Mouse (Mus musculus) heart, postnatal 0 days (tissue): ENCODE measurements at regions not wholly inside any gene's neighbourhood (a gene's known extent, or its start where the extent isn't known, plus 50 kb on each side); places are given as distances from the start of the nearest gene placed in this dataset.

Source experiments
- ATAC-seq: fragments of 200-750 bp; cut with Nextera tagmentation; 2 replicates; pipeline ENCODE4 v1.8.0; 2017; ENCODE audit warnings: low read depth, moderate number of reproducible peaks, moderate library complexity; ENCODE audit not compliant: insufficient read depth
- DNase-seq: peaks from one replicate; pipeline ENCODE4 v3.0.0-alpha.2; 2016; ENCODE audit warnings: low spot score
- H3K27ac ChIP-seq: fragments of 300-500 bp; sonication (generic); 2 replicates; pipeline ENCODE4 v1.5.1; 2014; ENCODE audit warnings: low read depth, mild to moderate bottlenecking
- H3K27me3 ChIP-seq: fragments of 300-500 bp; sonication (generic); 2 replicates; pipeline ENCODE4 v1.6.1; 2014; ENCODE audit warnings: low read length, mixed read lengths; ENCODE audit not compliant: control insufficient read depth, insufficient read depth
- H3K36me3 ChIP-seq: fragments of 300-500 bp; sonication (generic); replicated peaks from 2 replicates; pipeline ENCODE4 v1.6.1; 2014; ENCODE audit warnings: low read length, mixed read lengths; ENCODE audit not compliant: control insufficient read depth, insufficient read depth
- H3K4me1 ChIP-seq: fragments of 300-500 bp; sonication (generic); 2 replicates; pipeline ENCODE4 v1.6.1; 2014; ENCODE audit warnings: antibody characterized with exemption; ENCODE audit not compliant: control insufficient read depth, insufficient read depth
- H3K4me2 ChIP-seq: fragments of 300-500 bp; sonication (generic); 2 replicates; pipeline ENCODE4 v1.6.1; 2014; ENCODE audit warnings: low read depth, mild to moderate bottlenecking, low read length, moderate library complexity
- H3K4me3 ChIP-seq: fragments of 300-500 bp; sonication (generic); 2 replicates; pipeline ENCODE4 v1.5.1; 2014; ENCODE audit warnings: low read depth, low read length
- H3K9ac ChIP-seq: fragments of 300-500 bp; sonication (generic); replicated peaks from 2 replicates; pipeline ENCODE4 v1.6.1; 2014; ENCODE audit warnings: low read depth, low read length, mixed read lengths
- H3K9me3 ChIP-seq: fragments of 300-500 bp; sonication (generic); replicated peaks from 2 replicates; pipeline ENCODE4 v1.6.1; 2016; ENCODE audit warnings: low read length; ENCODE audit not compliant: control insufficient read depth
- CTCF ChIP-seq: IDR thresholded peaks from 2 replicates; pipeline ENCODE4 v1.5.1; 2016; ENCODE audit warnings: antibody characterized with exemption, control low read depth, low read depth
- EP300 ChIP-seq: IDR thresholded peaks from 2 replicates; pipeline ENCODE4 v1.6.1; 2016; ENCODE audit warnings: antibody characterized with exemption, low read depth
- WGBS: fragments of 180-500 bp; shearing (Covaris S2); extraction: QIAGEN DNeasy Blood & Tissue Kit; methylation state at CpG from one replicate; pipeline ENCODE4 v1.1.7; 2014; 5-methylcytosine and 5-hydroxymethylcytosine counted together

GRCm38 (mm10) chr2:174561828-174562429 lies 81.4 kb upstream of the Zfp831 start:
- DNase-seq: peak; percentile 66
- no peak for TF ChIP-seq EP300
- no peak for TF ChIP-seq CTCF

DNA sequence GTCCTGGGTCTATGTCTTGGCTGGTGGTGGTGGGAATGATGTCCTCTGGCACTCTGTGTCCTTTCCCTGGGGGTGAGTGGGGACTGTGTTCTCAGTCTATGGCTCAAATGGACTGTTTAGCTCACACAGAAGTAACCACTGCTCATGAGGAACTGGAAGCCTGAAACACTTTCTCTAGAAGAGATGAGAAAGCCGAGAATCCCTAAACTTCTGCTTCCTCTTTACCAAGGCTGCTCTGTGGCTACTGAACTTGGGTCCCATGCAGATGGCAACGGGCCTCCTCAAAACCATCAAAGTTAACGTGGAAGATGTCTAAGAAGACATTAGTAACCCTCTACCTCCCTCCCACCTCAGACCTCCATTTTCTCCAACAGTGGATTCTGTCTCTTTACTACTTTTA lies 79.4 kb upstream of the Zfp831 start:
- TF ChIP-seq CTCF: no peak
- no peak for TF ChIP-seq EP300
- ATAC-seq (no peak), DNase-seq (no peak)
- H3K9ac ChIP-seq: no peak overlapping the region
- H3K27me3 ChIP-seq: no peaks in the 10 kb centered on the region
- WGBS: 77% methylated on average over 3 of the region's 3 CpGs
- no peak overlapping the region for H3K27ac ChIP-seq
- no peaks in the 10 kb centered on the region for H3K4me1 ChIP-seq
- no peak overlapping the region for H3K4me3 ChIP-seq
- H3K4me2 ChIP-seq: no peak overlapping the region
- no peaks in the 10 kb centered on the region for H3K9me3 ChIP-seq
- no peaks in the 10 kb centered on the region for H3K36me3 ChIP-seq

More at GRCm38 (mm10) chr2:174561828-174562429, 81.4 kb upstream of the Zfp831 start:
- Histone ChIP-seq H3K27ac (no peak overlapping the region), H3K4me2 (no peak overlapping the region), H3K4me1 (no peaks in the 10 kb centered on the region), H3K4me3 (no peak overlapping the region), H3K27me3 (no peaks in the 10 kb centered on the region), H3K9me3 (no peaks in the 10 kb centered on the region), H3K9ac (no peak overlapping the region), H3K36me3 (no peaks in the 10 kb centered on the region)
- no peak for ATAC-seq
- 21% methylated on average over 7 of the region's 7 CpGs for WGBS

DNA sequence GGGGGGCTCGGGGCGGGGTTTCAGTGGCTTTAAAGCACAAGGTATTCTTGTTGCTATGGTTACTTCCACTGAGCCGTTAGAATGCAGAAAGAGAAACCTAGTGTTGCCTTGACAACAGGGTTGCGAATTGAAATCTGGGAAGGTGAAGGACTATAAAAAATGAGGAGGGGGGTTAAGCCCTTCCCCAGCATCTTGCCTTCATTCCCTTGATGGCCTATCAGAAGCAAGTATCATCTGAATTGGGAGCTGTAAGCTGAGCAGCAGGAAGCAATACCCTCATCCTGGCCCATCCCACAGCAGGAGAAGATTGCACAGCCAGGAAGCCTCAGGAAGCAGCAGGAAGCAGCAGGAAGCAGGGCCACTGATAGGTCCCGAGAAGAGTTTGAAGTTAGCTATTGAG lies 78.5 kb upstream of the Zfp831 start:
- H3K36me3 ChIP-seq: no peaks in the 10 kb centered on the region
- ATAC-seq: no peak
- H3K27me3 ChIP-seq: no peaks in the 10 kb centered on the region
- H3K9ac ChIP-seq: no peak overlapping the region
- H3K9me3 ChIP-seq: no peaks in the 10 kb centered on the region
- no peaks in the 10 kb centered on the region for H3K4me1 ChIP-seq
- H3K4me2 ChIP-seq: no peak overlapping the region
- H3K4me3 ChIP-seq: no peak overlapping the region
- TF ChIP-seq CTCF: no peak
- no peak for DNase-seq
- no peak overlapping the region for H3K27ac ChIP-seq
- WGBS: 34% methylated on average over 5 of the region's 5 CpGs

GRCm38 (mm10) chr2:174565891-174566290 lies 77.4 kb upstream of the Zfp831 start:
- no peak overlapping the region for H3K4me2 ChIP-seq
- no peaks in the 10 kb centered on the region for H3K27me3 ChIP-seq
- H3K9me3 ChIP-seq: no peaks in the 10 kb centered on the region
- H3K4me3 ChIP-seq: no peak overlapping the region
- no peaks in the 10 kb centered on the region for H3K36me3 ChIP-seq
- no peak for DNase-seq
- H3K4me1 ChIP-seq: no peaks in the 10 kb centered on the region
- ATAC-seq: no peak
- WGBS: 73% methylated on average over 7 of the region's 7 CpGs
- TF ChIP-seq CTCF (no peak), EP300 (no peak)
- H3K27ac ChIP-seq: no peak overlapping the region
- no peak overlapping the region for H3K9ac ChIP-seq

- Histone ChIP-seq H3K27me3 (no peaks in the 10 kb centered on the region), H3K4me2 (no peak overlapping the region), H3K9me3 (no peaks in the 10 kb centered on the region), H3K27ac (no peak overlapping the region), H3K4me1 (no peaks in the 10 kb centered on the region), H3K4me3 (no peak overlapping the region), H3K9ac (no peak overlapping the region), H3K36me3 (no peaks in the 10 kb centered on the region)
- ATAC-seq (no peak), DNase-seq (no peak)
- no peak for TF ChIP-seq CTCF
- no peak for TF ChIP-seq EP300
- WGBS: 80% methylated on average over 4 of the region's 4 CpGs
Measured at GRCm38 (mm10) chr2:174566752-174567151, 76.6 kb upstream of the Zfp831 start.

- H3K36me3 ChIP-seq: no peaks in the 10 kb centered on the region
- H3K4me2 ChIP-seq: no peak overlapping the region
- ATAC-seq (no peak), DNase-seq (no peak)
- H3K27ac ChIP-seq: no peak overlapping the region
- no peak overlapping the region for H3K9ac ChIP-seq
- H3K4me3 ChIP-seq: no peak overlapping the region
- WGBS: 63% methylated on average over 7 of the region's 7 CpGs
- H3K27me3 ChIP-seq: no peaks in the 10 kb centered on the region
- H3K4me1 ChIP-seq: no peaks in the 10 kb centered on the region
- TF ChIP-seq CTCF (no peak), EP300 (no peak)
- no peaks in the 10 kb centered on the region for H3K9me3 ChIP-seq
Measured at GRCm38 (mm10) chr2:174574804-174575507, 68.4 kb upstream of the Zfp831 start.
